Comparison of ENCODE assay signal across 25 mouse cellular contexts in the genomic region with DNA sequence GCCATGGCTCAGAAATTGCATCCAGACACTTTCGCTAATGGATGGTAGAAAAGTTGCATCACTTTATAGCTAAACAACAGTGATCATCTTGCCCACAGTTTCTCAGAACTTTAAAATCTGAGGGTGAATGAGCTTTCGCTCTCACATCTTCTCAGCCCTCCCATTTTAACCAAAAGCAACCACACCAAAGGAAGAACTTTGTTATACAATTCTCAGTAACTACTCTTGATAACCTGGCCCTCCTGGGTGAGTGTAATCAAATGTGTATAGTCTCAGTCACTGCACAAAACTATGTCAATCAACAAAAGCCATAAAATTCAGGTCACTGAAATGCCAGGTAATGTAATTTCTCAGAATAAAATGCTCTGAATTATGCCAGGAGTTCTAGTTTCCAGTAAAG.
"Had no signal": no experiment of that assay in that cellular context is flagged by ENCODE, and none has a peak within 500 bp of the region (broad histone marks: within the 10 kb centered on the region; RNA-seq: fewer than 3 reads in every experiment).

No protein-coding gene starts in this region.

- ATAC-seq: liver, embryonic 12.5 days; midbrain, embryonic 13.5 days; midbrain, embryonic 16.5 days had no signal

- H3K4me1 ChIP-seq: limb, embryonic 13.5 days; liver, embryonic 12.5 days; liver, embryonic 15.5 days; lung, embryonic 15.5 days; megakaryocyte, embryonic 14.5 days; midbrain, embryonic 10.5 days; midbrain, embryonic 13.5 days; neural tube, embryonic 12.5 days; neural tube, embryonic 15.5 days had no signal

- H3K4me3 ChIP-seq: left cerebral cortex, adult 2 months; limb, embryonic 13.5 days; liver, embryonic 12.5 days; liver, embryonic 15.5 days; lung, embryonic 15.5 days; megakaryocyte, embryonic 14.5 days; midbrain, embryonic 10.5 days; midbrain, embryonic 13.5 days; neural tube, embryonic 12.5 days; neural tube, embryonic 15.5 days had no signal

- H3K36me3 ChIP-seq: limb, embryonic 13.5 days; liver, embryonic 12.5 days; liver, embryonic 15.5 days; lung, embryonic 15.5 days; midbrain, embryonic 10.5 days; midbrain, embryonic 13.5 days; neural tube, embryonic 12.5 days; neural tube, embryonic 15.5 days had no signal

- H3K27me3 ChIP-seq: limb, embryonic 13.5 days; liver, embryonic 12.5 days; liver, embryonic 15.5 days; lung, embryonic 15.5 days; megakaryocyte, embryonic 14.5 days; midbrain, embryonic 13.5 days; neural tube, embryonic 12.5 days; neural tube, embryonic 15.5 days had no signal

- DNase-seq: kidney, adult 2 months; kidney, postnatal 36 days; layer of hippocampus, postnatal 36 days; left cerebral cortex, postnatal 4 days; liver; lung, adult 18-20 months; lung, postnatal 10 days; lung, postnatal 36 days; right cerebral cortex, adult 18-20 months; right cerebral cortex, postnatal 14 days; right cerebral cortex, postnatal 4 days; thymus, postnatal 25 days had no signal

- H3K27ac ChIP-seq: kidney, postnatal 0 days; left cerebral cortex, adult 2 months; limb, embryonic 13.5 days; liver, embryonic 12.5 days; liver, embryonic 15.5 days; lung, embryonic 15.5 days; midbrain, embryonic 10.5 days; midbrain, embryonic 13.5 days; neural tube, embryonic 12.5 days; neural tube, embryonic 15.5 days; stomach, postnatal 0 days had no signal
